Mouse (Mus musculus) gonadal fat pad, adult 2 months (tissue): ENCODE data around the gene Rassf5. TPM values are rescaled to one million over a fixed set of nuclear protein-coding genes. Genes with fewer than 3 reads are reported as not detected.
"Not testable (repeated sequence)": the region's sequence is repeated elsewhere in the genome, so short reads cannot be mapped to it uniquely, and the experiment has no call there.

Experiments used
- DNase-seq: peaks from one replicate; pipeline ENCODE4 v3.0.0-alpha.2; 2012; ENCODE audit warnings: low read depth
- polyA plus RNA-seq: library from polyadenylated mRNA; depleted of rRNA; stranded (reverse); fragments of >200 nt; gene quantifications from 2 replicates; pipeline ENCODE4 v1.2.3, GENCODE M21; 2012

Gene Rassf5
- polyA plus RNA-seq, 1 experiment = 4.0 TPM

DNA sequence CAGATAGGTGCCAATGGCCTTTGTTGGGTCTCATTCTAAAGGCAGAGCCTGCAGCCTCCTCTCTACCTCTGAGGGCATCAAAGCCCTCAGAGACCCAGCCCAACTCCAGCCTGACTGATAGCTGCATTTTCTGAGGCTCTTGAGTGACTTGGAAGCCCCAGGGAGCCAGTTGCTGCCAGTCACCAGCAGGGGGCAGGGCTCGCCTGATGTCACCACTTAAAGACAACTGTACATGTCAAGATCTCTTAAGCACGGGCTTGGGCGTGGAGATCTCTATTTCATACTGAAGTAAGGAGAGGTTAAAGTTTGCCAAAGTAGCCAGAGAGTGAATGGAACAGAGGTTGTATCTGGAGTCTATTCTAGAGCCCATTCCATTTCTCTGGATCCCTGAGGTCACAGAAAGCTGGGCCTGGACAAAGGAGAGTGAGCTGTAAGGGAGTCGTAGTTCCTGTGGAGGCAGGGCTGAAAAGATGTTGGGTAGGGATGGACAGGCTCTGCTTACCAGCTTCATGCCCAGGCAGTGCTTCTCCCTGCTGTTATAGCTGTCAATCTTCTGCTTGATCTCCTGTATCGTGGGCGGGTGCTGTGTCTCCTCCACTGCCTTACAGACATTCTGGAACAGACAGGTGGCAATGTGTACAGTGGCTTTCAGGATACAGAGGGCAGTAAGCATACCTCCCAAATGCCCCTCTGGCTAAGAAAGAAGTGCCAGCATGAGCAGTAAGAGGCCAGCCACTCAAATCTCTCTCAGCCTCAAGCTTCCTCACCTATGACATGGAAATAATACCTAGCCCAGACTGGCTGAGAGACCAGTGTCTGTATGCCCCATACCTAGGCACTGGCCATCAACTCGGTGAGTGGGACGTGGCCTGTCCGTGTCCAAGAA is 63.2 kb downstream of the Rassf5 start:
- no peak for DNase-seq

DNA sequence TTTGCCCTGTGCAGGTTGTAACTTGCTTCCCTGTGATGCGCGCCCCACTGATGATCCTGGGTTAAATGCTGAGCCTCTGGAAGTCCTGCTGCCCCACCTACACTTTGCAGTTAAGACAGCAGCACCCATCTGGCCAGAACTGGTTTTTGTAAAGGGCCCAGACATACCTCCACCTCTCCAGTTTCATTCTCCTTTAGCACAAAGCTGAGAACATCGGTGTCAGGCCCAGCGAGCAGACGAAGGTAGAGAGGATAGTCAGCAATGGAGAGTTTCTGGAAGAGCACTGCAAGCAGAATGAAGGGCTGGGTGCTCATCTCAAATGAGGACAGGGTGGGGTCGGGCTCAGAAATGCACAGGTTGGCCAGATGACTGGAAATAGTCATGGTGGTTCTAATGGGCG is 64.7 kb downstream of the Rassf5 start:
- DNase-seq = no peak

DNA sequence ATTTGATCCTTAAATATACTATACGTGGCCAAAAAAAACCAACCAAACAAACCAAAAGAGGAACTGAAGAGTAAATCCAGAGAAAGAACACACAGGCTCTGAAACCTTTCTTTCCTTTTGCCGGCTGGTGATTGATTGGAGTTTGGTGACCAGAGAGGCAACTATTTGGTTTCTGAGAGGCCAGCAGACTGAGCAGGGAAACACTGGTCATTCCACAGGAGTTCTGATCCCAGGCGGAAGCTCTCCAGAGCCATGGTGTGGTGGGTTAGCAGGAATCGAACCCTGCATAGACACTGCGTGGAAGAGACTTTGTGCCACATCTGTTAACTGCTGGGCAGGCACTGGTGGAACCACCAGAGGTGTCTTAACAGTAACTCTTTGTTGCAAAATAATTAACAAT is 67.0 kb downstream of the Rassf5 start:
- DNase-seq = no peak

DNA sequence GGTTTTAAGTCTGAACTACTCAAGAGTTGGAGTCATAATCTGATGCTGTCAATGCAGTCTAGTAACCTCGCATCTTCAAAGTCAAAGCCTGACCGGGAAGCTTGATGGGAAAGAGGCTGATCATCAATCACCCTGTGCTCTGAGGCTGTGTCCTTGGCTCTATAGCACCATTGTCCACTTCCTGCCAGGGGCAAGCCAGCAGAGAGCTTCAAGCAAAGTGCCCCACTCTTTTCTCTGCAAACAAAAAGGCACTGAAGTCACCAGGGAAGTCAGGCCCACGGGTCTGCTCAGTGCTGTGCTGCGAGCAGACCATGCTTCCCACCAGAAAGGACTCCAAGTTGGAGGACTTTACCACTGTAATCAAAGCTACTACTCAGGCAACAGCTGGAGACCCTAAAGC is 67.8 kb downstream of the Rassf5 start:
- no peak for DNase-seq

DNA sequence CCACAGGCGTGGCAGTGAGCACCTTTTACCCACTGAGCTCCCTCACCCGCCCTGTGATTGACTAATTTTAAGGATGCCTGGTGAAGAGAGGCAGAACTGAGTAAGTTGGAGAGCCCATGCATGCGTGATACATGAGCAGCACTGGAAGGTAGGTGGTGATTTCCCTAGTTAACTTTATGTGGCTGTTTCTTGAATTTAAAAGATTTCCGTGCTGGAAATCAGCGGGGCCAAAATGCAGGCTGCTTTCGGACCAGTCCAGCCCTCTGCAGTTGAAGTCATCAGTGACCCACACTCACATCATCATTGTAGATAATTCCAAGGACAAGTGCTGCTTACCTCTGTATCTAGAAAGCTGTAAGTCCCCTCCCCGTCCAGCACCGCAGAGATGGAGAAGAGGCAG is 69.2 kb downstream of the Rassf5 start:
- DNase-seq = no peak

DNA sequence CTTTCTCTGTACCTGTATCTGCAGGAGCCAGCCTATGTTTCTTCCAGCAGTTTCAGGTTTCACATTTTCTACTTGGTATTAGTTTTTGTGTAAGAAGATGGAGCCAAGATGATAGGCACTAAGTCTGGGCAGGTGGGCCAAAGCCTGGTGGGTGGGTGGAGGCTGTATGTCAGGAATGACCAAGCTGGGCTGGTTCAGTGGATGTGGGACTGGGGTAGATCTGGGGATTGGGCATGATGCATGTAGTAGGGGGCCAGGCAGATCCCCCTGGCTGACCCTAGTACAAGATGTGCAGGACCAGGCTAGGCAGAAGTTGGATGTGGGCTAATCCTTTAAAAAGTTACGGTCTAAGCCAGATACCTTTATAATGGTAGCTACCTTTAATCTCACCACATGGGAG is 69.9 kb downstream of the Rassf5 start:
- DNase-seq = no peak

DNA sequence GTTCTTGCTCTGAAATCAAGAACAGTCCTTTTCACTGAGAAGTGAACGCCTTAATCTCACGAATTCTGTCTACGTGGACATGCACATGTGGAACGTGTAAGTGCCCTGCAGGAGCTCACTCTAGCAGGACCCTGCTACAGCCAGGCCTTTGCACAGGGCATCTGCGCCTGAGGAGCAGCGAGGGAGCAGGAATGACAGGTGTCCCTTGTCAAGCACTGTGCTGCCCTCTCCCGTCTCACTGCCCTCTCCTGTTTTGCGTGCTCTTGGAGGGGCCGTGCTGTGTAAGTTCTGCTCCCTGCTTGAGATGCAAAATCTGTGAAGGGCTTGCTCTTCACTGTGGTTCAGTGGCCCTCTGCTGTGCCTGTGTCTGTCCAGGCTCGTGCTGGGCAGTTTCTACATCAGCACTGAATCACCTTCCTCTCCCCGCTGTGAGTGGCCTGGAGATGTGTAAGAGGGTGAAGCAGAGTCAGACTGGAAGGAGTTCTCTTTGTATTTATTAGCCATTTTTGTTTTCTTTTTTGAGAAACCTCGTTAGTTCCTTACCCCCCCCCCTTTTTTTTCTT is 70.7 kb downstream of the Rassf5 start:
- no peak for DNase-seq

DNA sequence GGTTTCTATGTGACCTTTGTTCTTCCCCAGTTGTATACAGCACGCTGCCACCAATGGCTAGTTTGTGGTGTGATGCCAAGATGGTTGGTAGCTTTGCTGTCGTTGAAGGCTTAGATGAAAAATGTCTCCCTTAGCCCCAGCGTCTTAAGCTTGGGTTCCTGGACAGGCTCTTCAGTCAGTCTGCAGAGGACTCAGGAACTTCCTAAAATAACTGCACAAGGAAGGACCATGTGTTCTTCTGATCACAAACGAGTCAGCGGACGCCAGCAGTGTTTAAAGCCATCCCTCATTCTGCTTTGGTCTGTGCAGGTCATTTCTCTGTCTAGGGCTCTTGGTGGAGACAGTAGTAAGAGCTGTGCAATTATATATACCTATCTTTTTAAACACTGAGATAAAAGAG is 71.2 kb downstream of the Rassf5 start:
- no peak for DNase-seq

DNA sequence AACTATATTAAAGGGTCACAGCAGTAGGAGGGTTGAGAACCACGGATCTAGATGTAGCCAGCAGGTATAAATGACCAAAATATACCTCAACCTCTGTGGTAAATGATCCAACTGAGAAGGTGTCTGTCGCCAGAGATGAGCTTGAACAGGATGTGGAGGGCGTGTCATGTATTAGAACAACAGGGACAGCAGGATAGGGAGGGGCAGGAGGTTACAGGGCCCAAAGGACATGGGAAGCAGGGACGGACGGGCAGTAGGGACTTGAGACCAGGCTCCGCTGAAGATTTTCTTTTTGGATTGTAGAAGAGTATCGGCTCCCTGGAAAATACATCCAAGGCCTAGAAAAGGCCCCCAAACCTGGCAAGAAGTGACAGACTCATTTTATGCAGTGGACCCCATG is 72.1 kb downstream of the Rassf5 start:
- no peak for DNase-seq

DNA sequence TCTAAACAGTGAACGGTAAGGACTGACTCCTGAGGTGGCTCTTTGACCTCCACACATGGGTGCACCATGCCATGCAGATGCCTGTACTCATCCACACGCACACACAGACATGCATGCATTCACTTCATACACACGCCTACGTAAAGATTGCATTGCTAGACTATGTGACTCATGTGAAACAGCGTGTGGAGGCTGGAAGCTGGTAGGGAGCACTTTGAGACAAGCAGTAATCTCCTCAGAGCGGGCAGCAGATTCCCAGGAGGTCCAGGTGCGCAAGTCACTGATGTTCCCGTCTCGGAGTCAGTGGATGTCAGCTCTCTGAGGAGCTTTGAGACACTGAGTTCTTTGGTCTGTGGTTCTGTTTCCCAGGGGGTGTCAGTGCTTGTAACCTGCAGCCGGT is 77.4 kb downstream of the Rassf5 start:
- DNase-seq = no peak

DNA sequence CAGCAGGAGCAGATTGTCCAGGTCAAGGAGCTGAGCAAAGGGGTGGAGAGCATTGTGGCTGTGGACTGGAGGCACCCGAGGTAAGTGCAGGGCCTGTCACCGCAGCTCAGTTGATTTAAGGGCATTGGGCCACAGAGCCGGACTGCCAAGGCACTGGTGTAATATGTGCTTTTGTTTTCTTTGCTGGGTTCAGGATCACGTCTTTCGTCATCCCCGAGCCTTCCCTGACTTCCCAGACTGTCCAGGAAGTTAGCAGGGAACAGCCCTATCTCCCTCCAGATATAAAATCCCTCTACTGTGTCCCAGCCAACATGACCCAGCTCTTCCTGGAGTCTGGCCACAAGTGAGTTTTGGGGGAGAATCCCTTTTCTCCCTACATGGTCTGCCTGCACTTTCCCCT is 80.6 kb downstream of the Rassf5 start:
- peak; percentile 62 for DNase-seq

DNA sequence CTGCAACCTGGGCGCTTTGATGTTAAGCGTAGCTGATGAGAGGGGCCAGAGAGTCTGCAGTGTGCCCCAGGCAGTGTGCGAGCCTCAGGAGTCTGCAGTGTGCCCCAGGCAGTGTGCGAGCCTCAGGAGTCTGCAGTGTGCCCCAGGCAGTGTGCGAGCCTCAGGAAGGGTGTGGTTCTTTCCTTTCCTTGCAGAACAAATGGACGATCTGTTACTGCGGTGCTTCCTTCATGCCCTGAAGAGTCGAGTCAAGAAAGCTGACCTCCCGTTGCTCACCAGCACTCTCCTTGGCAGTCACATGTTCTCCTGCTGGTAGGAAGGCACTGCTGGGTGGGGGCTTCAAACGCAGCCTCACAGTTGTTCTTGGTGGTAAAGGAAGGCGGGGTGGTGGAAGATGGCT is 84.0 kb downstream of the Rassf5 start:
- DNase-seq = no peak

DNA sequence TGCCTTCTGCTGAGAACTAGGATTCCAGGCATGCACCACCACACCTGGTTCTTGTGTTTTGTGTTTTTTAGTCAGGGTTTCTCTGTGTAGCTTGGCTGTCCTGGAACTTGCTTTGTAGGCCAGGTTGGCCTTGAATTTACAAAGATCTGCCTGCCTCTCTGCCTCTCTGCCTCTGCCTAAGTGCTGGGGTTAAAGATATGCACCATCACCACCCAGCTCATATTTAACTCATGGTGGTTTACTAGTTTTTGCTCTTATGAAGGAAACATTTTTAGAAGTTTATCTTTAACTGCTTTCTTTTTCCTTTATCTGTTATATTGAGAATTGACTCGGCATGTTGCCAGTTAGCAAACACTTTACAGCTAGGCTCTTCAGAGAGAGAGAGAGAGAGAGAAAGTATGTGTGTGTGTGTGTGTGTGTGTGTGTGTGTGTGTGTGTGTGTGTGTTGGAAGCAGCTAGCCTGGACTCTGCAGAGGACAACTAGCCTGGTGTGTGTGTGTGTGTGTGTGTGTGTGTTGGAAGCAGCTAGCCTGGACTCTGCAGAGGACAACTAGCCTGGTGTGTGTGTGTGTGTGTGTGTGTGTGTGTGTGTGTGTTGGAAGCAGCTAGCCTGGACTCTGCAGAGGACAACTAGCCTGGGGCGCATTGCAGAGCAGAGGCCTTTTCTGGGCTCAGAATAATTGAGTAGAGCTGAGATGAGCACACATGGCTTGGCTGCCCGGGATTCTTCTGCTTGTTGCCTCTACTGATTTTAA is 85.3 kb downstream of the Rassf5 start:
- not testable (repeated sequence) for DNase-seq

DNA sequence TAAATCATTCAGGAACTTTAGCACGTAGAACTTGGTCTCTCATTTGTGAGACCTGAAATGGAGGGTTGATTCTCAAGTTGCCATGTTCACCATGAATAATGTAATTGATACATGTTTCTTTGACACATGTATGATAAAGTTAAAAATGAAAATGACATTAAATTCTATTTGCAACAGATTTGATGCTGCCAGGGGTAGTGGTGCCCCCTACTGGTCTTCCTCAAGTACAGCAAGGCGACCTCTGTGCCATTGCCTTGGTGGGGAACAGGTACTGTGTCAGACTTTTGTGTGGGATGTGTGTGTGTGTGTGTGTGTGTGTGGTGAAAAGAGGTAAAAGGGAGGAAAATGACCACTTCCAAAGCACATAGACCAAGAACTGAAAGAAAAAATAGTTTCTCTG is 89.6 kb downstream of the Rassf5 start:
- no peak for DNase-seq

DNA sequence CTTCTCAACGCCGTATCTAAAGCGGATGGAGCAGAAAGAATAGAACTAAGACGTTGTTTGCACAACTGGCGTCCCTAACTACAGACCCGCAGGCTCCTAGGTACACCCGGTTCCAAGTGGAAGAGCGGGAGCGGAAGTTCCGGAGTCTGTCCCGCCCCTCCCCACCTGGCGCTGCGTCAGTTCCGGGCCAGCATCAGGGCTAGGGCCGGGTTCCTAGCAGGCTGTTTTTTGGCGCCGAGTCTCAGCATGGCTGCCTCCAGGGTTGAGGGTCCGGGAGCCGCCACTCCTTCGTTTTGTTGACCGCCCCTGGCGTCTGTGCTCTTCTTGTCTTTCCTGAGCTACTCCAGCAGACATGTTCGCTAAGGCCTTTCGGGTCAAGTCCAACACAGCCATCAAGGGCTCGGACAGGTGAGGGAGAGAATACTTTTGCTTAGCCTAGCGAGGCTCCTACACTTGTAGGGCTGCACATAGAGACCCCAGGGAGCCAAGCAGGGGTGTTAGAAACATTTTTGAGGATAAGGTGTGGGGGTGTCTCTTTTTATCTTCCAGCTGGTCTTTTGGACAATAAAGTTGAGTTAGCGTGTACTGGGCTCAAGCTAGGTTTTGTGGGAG is 91.9 kb downstream of the Rassf5 start, which contains the start of gene Eif2d:
Gene Eif2d, plus strand, starts transcription at position 164 of the 612 bp plus-strand sequence.
- no peak for DNase-seq

DNA sequence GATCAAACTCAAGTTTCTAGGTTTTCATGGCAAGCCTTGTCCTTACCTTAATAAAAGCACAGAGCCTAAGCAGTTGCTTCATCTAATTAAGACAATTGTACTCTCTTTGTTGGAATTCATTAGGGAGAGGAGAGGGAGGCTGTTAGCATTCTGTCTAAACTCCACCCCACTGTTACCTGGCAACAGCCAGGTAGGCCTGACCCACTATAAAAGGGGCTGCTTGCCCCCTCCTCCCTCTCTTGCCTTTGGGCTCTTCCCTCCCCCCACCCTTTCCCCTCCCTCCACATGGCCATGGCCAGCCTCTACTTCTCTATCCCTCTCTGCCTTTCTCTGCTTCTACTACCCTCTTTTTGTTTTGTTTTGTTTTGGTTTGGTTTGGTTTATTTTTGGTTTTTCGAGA is 95.6 kb downstream of the Rassf5 start:
- DNase-seq = no peak

DNA sequence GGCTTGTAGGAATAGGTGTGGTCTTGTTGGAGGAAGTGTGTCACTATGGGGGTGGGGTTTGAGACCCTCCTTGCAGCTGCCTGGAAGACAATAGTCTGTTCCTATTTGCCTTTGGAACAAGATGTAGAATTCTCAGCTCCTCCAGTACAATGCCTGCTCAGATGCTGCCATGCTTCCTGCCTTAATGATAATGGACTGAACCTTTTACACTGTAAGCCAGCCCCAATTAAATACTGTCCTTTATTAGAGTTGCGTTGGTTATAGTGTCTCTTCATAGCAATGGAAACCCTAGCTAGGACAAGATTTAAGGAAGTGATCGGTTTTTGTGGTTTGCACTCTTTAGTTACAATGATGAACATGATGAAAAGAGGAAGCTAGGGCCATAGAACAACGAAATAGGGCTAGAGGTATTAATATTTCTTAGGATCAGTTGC is 98.9 kb downstream of the Rassf5 start:
- DNase-seq = no peak

DNA sequence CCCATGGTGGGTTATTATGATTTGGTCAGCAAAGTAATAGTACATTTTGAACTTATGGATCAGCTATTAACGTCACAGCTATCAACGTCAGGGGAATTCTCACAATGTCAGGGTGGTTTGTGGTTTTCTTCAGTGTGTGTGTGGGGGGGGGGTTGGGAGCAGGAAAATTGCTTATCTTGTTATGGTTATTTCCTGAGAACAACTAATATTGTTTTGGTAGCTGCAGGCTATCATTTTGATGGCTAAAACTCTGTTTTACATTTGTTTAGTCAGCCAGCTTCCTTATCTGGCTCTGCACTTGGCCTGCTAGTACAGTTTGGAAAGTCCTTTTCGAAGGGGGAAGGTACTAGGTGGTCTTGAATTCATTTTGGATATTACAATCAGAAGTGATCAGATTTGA is 99.8 kb downstream of the Rassf5 start:
- not testable (repeated sequence) for DNase-seq

DNA sequence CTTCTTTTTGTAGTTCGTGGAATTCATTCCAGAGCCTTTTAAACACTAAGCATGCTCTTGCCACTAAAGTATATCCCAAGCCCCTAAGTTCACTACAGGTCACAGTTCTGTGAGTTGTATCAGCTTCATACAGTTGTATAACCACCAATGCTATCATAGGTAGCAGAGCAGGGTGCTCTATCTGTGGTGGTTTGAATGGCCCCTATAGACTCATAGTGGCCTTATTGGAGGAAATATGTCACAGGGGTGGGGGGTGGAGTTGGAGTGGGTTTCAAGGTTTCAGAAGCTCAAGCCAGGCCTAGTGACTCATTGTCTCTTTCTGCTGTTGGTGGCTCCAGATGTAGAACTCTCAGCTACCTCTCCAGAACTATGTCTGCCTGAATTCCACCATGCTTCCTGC is 102.6 kb downstream of the Rassf5 start:
- no peak for DNase-seq

DNA sequence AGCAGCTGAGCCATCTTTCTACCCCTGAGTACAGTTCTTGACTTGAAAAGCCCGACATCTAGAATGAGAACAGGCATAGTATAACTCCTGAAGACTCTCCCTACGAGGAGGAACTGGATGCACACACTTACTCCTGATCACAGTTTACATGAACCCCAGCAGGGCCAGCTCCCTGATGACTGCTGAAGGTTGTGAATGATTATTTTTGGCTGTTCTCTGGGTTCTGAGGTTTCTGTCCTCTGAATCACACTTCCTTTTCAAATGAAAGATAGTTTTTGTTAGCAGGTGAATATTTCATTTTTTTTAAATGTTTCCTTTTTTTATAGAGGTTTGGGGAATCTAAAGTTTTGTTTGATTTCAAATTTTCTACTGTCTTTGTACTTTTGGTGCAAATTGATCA is 103.6 kb downstream of the Rassf5 start:
- DNase-seq = no peak

DNA sequence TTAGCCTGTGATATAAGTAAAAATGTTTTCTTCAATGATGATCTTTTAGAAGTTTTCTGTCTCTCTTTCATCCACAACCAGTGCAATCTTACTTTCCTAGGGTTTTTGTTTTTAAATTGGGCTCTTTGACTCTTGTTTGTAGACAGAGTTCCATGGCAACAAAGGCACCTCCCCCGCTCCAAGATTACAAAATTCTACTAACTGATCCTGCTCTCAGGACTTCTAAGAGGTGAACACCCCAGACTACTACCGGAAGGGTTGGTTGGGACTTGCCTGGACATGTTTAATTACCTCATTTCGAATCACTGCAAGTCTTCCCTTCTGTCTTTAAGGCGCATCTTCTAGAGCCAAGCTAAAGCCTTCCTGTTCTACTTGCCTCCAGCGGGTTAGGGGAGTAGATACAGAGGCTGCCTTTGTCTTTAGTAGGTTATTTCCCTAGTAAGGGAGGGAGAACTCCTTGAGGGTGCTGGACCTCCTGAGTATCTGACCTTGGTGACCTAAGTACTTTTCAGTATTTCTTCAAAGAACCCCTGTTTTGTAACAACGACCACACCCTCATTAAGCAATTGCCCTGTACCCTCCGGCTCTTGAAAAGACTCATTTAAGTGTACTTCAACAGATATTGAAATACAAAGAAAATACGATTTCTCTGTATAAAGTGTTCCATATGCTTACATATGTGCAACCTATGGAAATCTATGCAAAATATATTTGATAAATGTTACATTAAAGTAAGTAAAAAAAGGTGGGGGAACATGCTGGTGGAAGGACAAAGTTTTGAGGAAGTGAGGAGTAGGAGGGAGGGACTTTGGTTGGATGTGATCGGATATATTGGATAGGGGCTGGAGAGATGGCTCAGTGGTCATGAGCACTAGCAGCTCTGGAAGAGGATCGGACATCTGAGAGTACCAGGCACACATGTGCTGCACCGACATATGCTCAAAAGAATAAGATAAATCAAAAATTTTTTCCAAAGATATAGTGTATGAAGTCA is 105.7 kb downstream of the Rassf5 start:
- peak; percentile 100 for DNase-seq
